Mouse (Mus musculus) midbrain, embryonic 12.5 days (tissue): ENCODE measurements at regions not wholly inside any gene's neighbourhood (a gene's known extent, or its start where the extent isn't known, plus 50 kb on each side); places are given as distances from the start of the nearest gene placed in this dataset.
A peak's percentile ranks its signal among the peaks of the same experiment; 100 is the strongest.

ENCODE experiments used
- ATAC-seq: fragments of 200-750 bp; cut with Nextera tagmentation; 2 replicates; pipeline ENCODE4 v1.8.0; 2017; ENCODE audit warnings: low read depth, moderate TSS enrichment, moderate library complexity; ENCODE audit not compliant: low FRiP score
- H3K27ac ChIP-seq: fragments of 300-500 bp; sonication (generic); replicated peaks from 2 replicates; pipeline ENCODE4 v1.5.1; 2016; ENCODE audit warnings: mild to moderate bottlenecking
- H3K27me3 ChIP-seq: fragments of 300-500 bp; sonication (generic); 2 replicates; pipeline ENCODE4 v1.6.1; 2016; ENCODE audit warnings: mild to moderate bottlenecking
- H3K36me3 ChIP-seq: fragments of 300-500 bp; sonication (generic); 2 replicates; pipeline ENCODE4 v1.6.1; 2016
- H3K4me1 ChIP-seq: fragments of 300-500 bp; sonication (generic); 2 replicates; pipeline ENCODE4 v1.6.1; 2016
- H3K4me2 ChIP-seq: fragments of 300-500 bp; sonication (generic); replicated peaks from 2 replicates; pipeline ENCODE4 v1.6.1; 2016; ENCODE audit warnings: mild to moderate bottlenecking, moderate library complexity
- H3K4me3 ChIP-seq: fragments of 300-500 bp; sonication (generic); 2 replicates; pipeline ENCODE4 v1.5.1; 2016; ENCODE audit warnings: mild to moderate bottlenecking
- H3K9ac ChIP-seq: fragments of 300-500 bp; sonication (generic); replicated peaks from 2 replicates; pipeline ENCODE4 v1.6.1; 2016; ENCODE audit warnings: mild to moderate bottlenecking, moderate library complexity
- H3K9me3 ChIP-seq: fragments of 300-500 bp; sonication (generic); 2 replicates; pipeline ENCODE4 v1.6.1; 2016; ENCODE audit warnings: mild to moderate bottlenecking
- WGBS: fragments of 180-500 bp; shearing (Covaris S2); methylation state at CpG from one replicate; pipeline ENCODE4 v1.1.7; 2016; 5-methylcytosine and 5-hydroxymethylcytosine counted together

GRCm38 (mm10) chrX:107477066-107477465, 73.9 kb upstream of the Itm2a start:
- Histone ChIP-seq H3K9me3 (no peaks in the 10 kb centered on the region), H3K36me3 (no peaks in the 10 kb centered on the region), H3K4me1 (no peaks in the 10 kb centered on the region), H3K9ac (no peak overlapping the region), H3K4me3 (no peak overlapping the region), H3K4me2 (no peak overlapping the region), H3K27me3 (no peaks in the 10 kb centered on the region), H3K27ac (no peak overlapping the region)
- 0 out of 2 replicates have a peak, but pooled peaks have one; percentile 52 for ATAC-seq
- WGBS: 17% methylated on average over 5 of the region's 5 CpGs

DNA sequence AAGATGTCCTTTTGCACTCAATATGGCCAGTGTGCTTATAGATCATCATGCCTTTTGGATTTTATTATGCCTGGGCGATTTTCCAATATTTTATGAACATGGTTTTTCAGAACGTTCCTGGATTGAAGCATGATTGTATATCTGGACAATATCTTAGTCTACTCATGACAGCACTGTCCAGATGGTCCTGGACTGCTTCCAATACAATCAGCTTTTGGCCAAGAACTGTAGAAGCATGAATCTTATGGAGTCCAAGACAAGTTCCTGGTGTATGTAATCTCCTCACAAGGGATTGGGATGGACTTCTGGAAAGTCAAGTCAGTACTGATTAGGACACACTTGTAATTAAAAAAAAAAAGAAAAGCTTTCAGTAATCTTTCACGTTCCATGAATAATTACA, 66.1 kb upstream of the Itm2a start:
- ATAC-seq: no peak
- 73% methylated on average over 3 of the region's 3 CpGs for WGBS
- H3K9me3 ChIP-seq: no peaks in the 10 kb centered on the region
- no peak overlapping the region for H3K9ac ChIP-seq
- no peaks in the 10 kb centered on the region for H3K36me3 ChIP-seq
- H3K4me1 ChIP-seq: no peaks in the 10 kb centered on the region
- H3K4me3 ChIP-seq: no peak overlapping the region
- no peak overlapping the region for H3K27ac ChIP-seq
- no peaks in the 10 kb centered on the region for H3K27me3 ChIP-seq
- no peak overlapping the region for H3K4me2 ChIP-seq
